Mouse (Mus musculus) adrenal gland, adult 2 months (tissue): ENCODE results near the gene Fam189a1. TPM values are rescaled to one million over a fixed set of nuclear protein-coding genes. Genes with fewer than 3 reads are reported as not detected.

Experiments
- DNase-seq: peaks from one replicate; pipeline ENCODE4 v3.0.0; 2021
- polyA plus RNA-seq: library from polyadenylated mRNA; depleted of rRNA; stranded (reverse); fragments of >200 nt; gene quantifications from 2 replicates; pipeline ENCODE4 v1.2.3, GENCODE M21; 2012
- total RNA-seq, 2 experiments: library from RNA; stranded (reverse); gene quantifications; 2 replicates each; pipeline ENCODE4 v1.2.3; 2021

Gene Fam189a1
- total and polyA plus RNA-seq, 3 experiments = 0.37 to 1.9 (median 1.3) TPM

DNA sequence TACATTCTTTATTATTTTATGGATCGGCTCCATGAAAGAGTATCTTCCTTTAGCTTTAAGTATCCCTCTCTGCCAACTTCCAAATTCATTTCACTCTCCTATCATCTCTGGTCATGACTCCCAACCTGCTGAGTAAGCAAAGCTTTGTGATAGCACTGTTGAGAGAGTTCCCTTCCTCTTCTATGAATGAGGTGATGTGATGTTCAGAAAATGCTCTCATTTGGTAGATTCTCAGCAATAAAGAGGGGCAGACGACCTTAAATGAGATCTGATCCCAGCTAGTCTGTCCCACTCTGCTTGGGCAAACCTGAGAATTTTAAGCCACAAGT, 205.6 kb downstream of the Fam189a1 start:
- DNase-seq = no peak

DNA sequence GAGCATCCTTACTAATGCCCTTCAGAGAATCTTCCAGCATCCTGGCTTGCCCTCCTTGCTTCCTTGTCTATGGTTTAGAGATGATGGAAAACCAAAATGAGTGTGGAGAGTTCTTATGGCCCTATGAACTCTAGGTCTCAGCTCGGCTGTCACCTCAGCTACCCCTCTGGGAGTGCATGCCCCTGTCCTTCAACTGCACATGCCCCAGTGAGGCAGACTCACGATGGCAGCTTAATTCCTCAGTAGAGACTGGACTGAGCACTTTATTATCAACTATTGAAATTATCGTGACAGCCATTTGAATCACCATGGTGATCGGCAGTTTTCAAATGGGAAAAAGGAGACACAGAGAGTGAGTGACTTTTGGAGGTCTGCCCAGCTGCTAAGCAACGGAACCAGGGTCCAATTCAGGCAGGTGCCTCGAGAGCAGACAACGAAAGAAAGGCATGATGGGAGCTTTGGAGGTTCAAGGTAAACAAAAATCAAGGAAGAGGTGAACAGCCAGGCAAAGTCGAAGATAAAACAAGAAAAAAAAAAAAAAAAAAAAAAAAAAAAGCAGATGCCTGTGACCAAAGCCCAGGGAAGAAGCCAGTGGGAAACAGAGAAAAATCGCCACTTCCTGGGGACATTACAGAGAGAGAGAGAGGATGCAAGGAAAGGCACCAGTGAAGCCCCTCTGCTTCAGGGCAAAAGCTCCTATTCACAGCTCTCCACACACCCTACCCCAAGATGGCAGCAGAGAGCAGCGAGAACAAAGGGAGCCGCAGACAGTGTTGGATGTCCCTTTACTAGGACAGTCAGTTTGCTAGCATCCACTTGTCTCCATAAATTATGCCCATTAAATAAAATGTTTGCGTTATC, 206.2 kb downstream of the Fam189a1 start:
- peak; percentile 69 for DNase-seq

DNA sequence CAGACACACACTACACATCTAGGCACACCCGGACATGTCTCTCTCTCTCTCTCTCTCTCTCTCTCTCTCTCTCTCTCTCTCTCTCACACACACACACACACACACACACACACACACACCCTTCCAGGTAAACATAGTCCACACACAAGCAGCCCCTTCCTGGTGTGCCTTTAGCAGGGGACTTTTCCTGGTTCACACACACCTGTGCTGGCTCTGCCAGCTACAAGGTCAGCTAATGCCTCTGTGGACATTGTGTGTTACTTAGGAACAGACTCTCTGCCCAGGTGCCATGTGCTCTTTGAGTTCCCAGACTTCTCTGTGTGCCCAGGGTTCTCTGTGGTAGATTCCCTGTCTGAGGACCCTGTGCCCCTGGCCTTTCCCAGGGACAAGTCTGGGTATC, 206.9 kb downstream of the Fam189a1 start:
- DNase-seq = no peak

DNA sequence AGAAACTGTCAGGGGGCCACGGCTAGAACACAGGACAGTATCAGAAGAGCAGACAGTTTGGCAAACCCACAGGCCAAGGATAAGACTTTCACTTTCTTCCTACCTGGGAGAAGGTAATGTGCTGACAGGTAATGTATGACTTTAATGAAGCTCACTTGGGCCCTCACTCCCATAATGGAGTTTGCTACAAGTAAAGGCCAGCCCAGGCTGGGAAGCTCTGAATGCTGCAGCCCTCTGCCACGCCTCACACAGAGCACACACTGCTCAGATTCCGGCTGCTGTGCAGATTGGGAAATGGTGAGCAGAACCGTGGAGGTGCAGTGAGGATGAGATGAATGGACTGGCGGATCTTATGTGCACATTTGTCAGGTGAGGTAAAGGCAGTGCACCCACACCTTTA, 211.7 kb downstream of the Fam189a1 start:
- DNase-seq = no peak

DNA sequence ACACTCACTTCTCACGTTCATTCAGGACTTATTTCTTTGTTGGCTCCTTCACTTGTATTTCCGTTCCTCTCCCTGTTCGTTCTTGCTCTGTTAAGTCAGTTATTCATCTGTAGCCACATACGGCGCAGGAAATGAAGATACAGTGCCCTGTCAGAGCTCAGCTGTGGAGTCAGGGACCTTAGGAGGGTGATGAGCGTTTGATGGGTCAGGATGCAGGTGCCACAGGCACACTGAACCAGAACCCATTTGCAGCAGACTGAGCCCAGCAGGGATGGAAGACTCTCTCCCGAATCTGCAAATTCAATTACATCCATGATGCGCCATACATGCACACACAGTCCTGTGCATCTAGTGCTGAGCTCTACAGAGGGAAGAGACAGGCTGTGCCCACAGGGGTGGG, 212.2 kb downstream of the Fam189a1 start:
- DNase-seq = no peak

DNA sequence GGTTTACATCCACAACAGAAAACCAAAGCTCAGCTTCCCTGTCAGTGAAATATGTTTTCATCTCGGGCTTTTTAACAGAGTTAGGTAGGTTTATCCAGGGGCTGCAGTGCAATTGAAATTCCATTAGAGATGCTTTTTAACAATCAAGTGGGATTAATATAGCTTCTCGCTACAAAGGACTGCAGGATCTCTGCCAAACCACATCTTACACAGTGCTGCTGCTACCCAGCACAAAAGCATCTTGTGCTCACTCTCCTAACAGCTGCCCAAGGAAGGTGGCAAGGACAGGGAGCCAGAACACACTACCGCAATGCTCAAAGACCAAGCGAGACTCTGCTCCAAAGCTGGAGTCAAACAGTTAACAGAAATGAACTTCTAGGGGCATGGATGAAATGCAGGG, 219.4 kb downstream of the Fam189a1 start:
- no peak for DNase-seq

DNA sequence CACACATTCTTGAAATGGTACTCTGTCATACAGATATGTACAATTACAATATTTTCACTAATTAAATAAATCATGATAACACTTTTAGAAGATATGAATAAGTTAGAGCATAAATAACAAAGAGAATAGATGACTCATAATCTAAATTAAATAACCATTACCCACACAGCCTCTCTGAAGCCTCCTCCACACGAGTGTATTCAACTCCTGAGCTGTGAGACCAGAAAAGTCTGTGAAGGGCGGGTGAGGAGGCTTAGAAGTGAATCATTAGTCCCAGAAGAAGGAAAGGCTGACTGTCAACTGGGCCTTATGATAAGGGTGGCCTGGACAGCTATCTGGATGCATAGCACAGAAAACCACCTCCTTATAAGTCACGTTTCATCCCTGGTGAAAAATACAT, 222.3 kb downstream of the Fam189a1 start:
- no peak for DNase-seq

DNA sequence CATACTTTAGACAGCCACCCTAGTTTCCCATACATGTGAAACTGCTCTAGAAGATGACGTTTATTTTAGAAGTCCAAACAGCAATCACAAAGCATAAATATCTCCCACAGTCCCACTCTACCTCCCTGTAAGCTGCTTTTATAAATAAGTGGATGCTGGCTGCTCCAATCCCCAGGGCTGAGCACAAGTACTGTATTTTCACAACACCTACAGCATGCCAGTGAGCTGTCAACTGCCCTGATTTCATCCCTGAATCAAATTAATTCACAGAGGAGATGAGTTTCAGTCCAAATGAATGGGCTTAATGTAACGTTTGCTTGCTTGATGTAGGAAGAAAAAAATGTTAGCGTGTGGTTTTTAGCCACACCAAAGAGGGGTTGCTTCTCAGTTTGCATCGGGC, 225.4 kb downstream of the Fam189a1 start:
- no peak for DNase-seq

DNA sequence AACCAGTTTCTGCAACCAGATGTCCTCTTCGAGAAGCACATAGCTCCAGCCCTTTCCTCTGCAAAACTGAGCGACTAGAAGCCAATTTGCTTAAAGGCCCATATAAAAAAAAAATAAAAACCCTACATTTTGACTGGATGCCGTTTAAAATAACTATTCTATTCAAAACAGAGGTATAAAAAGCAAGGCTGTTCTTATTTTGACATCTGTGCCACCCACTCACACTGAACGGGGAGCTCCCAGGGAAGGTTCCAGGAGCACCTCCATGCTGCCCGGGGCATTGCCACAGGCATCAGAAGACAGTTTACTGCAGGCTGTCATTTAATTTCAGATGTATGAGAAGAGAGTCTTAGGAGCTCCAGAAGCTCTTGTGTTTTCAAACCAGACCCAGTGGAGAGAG, 232.5 kb downstream of the Fam189a1 start:
- DNase-seq = no peak

DNA sequence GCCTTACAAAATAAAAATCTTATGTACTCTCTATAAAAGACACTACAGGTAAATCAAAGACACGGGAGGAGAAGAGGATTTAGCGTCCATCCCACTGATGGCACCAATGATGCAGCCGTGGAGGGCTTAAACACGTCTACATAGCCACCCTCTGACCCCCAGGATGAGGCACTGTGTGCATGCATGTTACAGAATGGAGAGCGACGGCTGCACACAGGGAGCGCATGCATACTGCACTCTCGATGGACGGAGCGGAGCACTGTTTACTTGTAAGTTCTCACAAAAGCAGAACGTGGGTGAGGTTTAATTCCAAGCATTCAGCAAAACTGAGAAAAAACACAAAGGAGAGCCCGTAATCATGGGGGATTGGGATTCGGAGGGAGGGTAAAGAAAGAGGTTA, 235.2 kb downstream of the Fam189a1 start:
- no peak for DNase-seq

DNA sequence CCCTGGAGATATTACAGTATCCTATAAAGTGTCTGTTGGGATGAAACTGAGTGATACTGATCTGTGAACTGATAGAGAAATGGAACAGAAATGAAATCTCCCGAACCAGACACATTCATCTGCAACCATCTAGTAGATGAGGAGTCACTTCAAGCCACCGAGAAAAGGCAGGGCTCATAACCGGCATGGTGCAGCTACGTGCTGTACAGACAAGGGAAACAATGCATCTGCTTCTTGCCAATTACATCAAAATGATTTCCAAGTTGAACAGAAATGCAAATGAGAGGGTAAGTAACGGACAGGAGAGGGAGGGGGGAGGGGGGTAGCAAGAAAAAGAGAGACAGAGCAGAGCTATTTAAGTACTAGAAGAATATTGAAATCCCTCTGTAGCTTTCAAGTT, 235.6 kb downstream of the Fam189a1 start:
- DNase-seq = no peak

DNA sequence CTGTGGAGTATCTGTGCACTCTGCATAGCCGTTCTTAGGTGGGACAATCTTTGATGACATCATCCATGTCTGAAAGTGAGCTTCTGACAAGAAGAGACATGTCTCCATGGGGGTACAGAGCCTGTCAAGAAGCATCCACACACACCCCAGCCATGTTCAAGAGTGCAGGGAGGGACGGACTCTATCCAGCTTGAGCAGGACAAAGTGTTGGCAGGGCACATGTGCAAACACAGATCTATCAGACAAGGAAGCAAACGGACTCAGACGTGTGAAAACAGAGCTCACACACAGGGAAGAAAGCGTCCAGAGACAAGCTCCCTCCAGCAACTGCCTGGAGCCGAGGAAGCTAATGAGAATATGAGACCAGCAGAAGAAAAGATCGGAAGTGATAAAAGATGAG, 239.7 kb downstream of the Fam189a1 start:
- no peak for DNase-seq

DNA sequence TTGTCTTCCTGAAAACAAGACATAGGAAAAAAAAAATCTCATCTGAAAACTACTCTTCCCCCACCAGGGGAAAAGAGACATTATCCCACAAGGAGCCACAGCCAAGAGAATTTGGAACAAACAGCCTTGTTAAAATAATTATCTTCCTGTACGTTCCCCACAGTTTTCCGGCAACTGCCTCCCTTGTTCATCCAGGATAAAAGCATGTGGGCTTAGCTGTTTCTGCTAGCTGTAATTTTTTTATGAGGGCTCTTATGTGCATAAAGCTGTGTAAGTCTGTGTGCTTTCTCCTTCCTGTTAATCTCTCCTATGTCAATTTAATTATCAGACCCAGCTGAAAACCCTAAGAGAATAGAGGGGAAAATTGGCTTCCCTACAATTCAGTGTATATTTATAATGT, 241.2 kb downstream of the Fam189a1 start:
- DNase-seq = no peak

DNA sequence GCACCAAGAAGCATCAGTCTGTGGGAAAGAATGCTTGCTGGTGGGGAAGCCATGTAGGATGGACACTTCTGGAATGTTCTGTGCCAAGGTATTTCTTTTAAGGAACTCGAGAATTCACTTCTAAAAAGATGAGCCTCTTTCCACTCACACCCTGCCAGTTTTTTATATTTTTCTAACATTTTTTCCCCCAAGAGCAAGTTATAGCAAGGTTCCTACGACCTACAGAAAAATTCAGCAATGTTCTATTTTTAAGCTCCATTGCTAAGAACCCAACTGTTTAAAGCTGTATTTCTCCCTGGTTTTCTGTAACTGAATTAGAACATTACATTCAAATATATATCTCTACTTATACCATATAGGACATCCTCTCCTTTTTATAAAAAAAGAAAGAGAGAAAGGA, 244.4 kb downstream of the Fam189a1 start:
- no peak for DNase-seq

DNA sequence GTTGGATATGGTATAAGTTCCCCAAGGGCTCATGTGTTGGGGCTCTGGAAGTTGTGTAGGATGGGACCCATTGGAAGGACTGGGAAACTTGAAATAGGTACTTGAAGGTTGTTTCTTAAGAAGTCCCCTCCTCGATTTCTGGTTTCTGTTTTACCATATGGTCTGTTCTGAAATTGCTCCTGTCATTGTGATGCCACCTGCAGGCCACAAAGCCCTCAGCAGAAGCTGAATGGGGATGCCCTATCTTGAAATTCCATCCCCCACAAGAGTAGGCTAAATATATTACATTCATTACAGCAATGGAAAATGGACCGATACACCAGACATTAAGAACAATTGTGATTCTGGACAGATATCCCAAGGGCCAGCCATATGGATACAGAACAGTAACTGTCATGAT, 246.2 kb downstream of the Fam189a1 start:
- DNase-seq = no peak

DNA sequence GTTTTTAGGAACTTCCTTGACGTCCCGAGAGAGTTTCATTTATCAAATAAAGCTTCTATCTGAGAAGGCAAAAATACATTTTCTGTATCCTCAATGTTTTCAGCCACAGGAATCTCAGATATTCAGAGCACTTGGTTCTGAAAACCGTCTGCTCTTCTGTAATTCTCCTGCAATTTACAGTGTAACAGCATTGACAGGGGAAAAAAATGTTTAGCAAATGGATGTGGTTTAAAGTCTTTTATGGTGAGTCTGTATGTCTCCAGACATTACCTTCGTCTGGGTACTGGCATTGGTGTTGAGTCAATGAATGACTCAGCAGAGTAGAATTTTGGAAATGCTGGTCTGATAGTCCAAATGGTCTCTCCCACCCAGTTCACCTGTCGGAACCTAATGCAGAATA, 249.4 kb downstream of the Fam189a1 start:
- DNase-seq = no peak

DNA sequence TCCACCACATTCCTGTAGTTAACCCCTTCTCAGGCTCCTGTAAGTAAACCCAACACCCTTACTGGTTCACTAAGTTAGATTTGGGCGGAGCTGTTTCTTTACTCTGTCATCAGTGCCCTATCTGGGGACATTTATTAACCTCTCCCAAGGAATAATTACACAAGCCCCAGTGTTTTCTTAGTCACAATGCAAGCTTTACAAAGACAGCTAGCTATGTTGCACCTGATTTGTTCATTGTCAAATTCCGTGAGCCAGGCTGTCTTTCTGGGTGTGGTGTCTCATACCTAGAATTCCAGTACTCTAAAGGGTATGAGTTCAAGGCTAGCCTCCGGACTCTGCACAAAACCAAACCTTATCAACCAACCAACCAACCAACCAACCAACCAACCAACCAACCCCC, 250.9 kb downstream of the Fam189a1 start:
- DNase-seq = no peak

DNA sequence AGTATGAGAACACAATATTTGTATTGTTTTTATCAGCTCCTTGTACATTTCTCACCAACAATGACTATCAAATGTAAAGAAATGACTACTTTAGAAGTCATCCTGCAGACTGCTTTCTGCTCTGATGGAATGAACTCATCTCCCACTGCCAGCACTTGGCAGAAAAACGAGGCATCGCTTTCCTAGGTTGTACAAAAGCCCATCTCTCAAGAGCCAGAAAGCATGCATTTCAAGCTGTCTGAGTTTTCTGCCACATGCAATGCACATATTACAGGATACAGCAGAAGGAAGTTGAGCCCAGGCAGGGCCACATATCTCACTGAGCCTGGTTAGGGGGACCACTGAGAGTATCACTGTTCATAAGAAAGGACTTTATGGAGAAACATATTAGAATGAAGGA, 256.1 kb downstream of the Fam189a1 start:
- DNase-seq = no peak

DNA sequence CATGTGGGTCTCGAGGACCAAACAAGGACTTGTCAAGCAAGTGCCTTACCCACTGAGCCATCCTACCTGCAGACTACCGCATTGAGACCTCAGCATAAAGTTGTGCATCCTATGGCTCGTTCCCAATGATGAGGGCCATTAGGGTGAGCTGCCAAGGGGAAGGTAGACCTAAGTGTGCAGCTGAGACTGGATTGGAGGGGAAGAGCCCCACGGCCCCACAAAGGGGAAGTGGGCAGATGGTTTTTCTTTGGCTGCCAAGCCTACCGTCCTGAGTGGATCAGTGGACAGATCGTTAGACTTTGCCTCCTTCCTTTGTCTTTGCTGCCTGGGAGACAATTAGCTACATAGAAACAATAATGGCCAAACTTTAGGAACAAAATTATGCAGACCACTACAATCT, 259.8 kb downstream of the Fam189a1 start:
- DNase-seq = no peak

DNA sequence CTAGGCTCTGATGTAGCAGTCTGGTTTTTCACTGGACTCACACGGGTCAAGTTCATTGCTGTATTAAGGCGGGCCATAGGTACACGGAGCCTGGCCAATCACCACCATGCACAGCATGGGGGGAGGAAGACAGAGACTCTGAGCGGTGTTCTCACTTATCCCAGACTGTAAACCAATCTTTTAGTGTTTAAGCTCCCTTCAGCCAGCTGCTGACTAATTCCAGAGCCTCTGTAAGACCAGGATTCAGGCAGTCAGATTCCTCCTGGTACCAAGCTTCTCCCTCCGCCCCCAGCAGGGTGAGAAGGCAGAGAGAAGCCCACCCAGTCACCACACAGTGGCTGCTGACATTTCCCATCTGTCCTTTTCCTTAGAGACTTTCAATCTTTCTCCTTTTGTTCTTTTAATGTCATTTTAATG, 260.7 kb downstream of the Fam189a1 start:
- no peak for DNase-seq

DNA sequence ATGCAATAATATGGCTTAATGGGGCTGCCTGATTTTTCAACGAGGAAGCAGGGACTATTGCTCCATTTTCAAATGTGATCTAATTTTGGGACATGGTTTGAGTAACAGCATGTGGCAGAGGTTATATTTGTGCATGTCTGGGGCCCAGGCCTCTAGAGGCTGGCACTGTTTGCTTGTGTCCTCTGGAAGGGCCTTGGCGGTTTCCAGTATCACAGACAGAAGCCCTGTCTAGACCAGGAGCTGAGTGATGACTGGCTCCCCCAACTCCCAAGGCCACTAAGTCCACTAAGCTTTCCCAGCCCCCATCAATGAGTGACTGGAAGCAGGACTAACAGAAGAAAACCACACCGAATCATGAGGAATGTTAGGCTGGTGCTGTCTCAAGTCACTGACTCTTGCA, 265.2 kb downstream of the Fam189a1 start:
- peak; percentile 81 for DNase-seq

DNA sequence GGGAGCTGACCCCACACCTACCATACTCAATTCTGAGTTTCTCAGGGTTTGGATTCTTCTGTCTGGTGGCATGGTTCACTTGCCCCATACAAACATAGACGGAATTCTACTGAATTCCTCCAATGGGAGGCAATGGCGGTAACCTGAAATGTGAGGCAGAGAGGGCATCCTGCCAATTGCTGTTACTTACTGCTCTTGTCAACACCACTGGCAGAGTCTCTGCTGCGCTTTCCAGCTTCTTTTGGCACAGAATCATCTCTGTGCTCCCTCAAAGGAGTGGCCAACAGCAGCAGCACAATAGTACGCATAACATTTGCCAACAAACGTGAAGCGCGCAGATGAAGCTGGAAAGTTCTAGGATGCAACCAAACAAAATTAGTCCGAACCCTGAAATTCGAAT, 266.5 kb downstream of the Fam189a1 start:
- DNase-seq = peak; percentile 52

DNA sequence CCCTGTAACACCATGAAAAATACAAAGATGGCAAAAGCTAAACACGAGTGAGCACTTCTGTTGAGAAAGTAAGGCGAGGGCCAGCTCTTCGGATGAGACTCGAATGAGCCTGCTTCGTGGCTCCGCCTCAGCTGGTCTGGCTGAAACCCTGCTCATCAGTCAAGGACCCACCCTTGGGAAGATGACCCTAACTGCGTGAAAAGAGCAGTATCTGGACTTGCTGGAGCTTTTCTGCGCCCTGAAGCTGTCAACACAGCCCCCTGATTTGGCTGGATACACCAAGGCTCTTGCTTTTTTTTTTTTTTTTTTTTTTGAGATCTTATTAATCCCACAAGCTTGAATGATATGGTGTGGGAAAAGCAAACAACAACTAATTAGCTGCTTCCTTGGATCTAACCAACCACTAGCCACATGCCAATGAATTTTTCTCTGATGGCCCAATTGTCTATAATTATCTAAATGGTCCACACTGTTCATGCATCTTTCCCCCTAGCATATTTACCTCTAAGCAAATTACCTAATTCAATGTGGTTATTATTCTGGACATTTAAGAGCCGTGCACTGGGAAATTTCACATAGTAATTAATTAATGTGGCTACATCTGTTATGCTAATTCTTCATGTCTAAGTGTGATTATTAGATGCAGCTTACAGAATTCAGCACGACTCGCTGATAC, 272.0 kb downstream of the Fam189a1 start:
- DNase-seq = no peak

DNA sequence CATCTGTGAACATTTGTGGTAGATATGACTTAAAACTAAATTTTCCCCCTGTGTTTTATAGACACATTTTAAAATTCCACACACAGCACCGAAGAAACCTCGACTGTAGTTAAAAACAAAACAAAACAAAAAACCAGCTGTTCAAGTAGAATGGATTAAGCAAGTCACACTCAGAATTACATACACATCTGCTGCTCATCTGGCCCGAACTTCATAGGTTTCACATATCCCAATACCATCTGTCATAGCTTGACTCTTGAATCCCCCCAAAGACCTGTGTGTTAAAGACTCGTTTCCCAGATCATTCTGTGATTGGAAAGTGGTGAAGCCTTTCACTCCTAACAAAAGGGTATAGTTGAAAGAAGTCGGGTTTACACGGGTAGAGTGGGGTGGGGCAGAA, 274.1 kb downstream of the Fam189a1 start:
- no peak for DNase-seq
